Comparison of ENCODE assay signal across 8 mouse cellular contexts in genomic region chr4:141077681-141078509, GRCm38 (mm10). TPM values are rescaled to one million over a fixed set of nuclear protein-coding genes. Genes with fewer than 3 reads are reported as not detected.
DNase-seq lines count a peak whose midpoint lies in the region; ATAC-seq and TF ChIP-seq lines count a peak whose summit lies in the region.

Gene Necap2 (minus strand): TSS chr4:141078357.

- H3K4me1 ChIP-seq in E14TG2a.4 (replicated peaks; ENCODE audit: low read depth, low read length): peaks cover 37% of the 10 kb centered on the region
- H3K4me1 ChIP-seq in forebrain, embryonic 13.5 days: peaks cover 23% of the 10 kb centered on the region
- peaks cover 37% of the 10 kb centered on the region for H3K4me1 ChIP-seq in liver, postnatal 0 days (ENCODE audit: insufficient read depth)
- peaks cover 10% of the 10 kb centered on the region for H3K4me1 ChIP-seq in neural tube, embryonic 14.5 days (ENCODE audit: control insufficient read depth, insufficient read depth, low read length)

- TF ChIP-seq CTCF in E14TG2a.4 (conservative IDR thresholded peaks at IDR 0.05; ENCODE audit: low read length): peak; percentile 54
- TF ChIP-seq CTCF in liver, postnatal 0 days (IDR thresholded peaks at IDR 0.05; ENCODE audit: low read depth): peak; percentile 92

- peak within 1 kb of the TSS; percentile 100 for H3K4me3 ChIP-seq in E14TG2a.4 (replicated peaks; ENCODE audit: low read length)
- H3K4me3 ChIP-seq in forebrain, embryonic 13.5 days: peak within 1 kb of the TSS; percentile 94
- peak within 1 kb of the TSS; percentile 79 for H3K4me3 ChIP-seq in liver, postnatal 0 days (ENCODE audit: low read depth, low read length)
- peak within 1 kb of the TSS; percentile 98 for H3K4me3 ChIP-seq in neural tube, embryonic 14.5 days (ENCODE audit: low read depth, low read length)

- DNase-seq in c-Kit-positive CD71-positive TER-119-positive erythroid progenitor cells, embryonic 14.5 days (ENCODE audit: low spot score): peak; percentile 97
- DNase-seq in heart, postnatal 10 days: peak; percentile 96 to 98
- DNase-seq in large intestine, adult 2 months (ENCODE audit: low read depth, low spot score): peak; percentile 96
- DNase-seq in liver, postnatal 0 days: peak; percentile 96
- DNase-seq in testis, postnatal 10 days (ENCODE audit: low spot score): peak; percentile 97

- WGBS in forebrain, embryonic 13.5 days: under 1% methylated on average over 67 of the region's 67 CpGs
- under 1% methylated on average over 67 of the region's 67 CpGs for WGBS in large intestine, adult 2 months
- WGBS in liver, postnatal 0 days (ENCODE audit: insufficient replicate concordance): 1% methylated on average over 67 of the region's 67 CpGs
- WGBS in neural tube, embryonic 14.5 days: under 1% methylated on average over 67 of the region's 67 CpGs

- H3K9me3 ChIP-seq in E14TG2a.4 (ENCODE audit: low read length): no peaks in the 10 kb centered on the region
- no peaks in the 10 kb centered on the region for H3K9me3 ChIP-seq in forebrain, embryonic 13.5 days (replicated peaks)
- no peaks in the 10 kb centered on the region for H3K9me3 ChIP-seq in liver, postnatal 0 days (ENCODE audit: low read length)
- no peaks in the 10 kb centered on the region for H3K9me3 ChIP-seq in neural tube, embryonic 14.5 days (ENCODE audit: control insufficient read depth, low read length)

- no peak within 1 kb of the TSS for H3K27ac ChIP-seq in forebrain, embryonic 13.5 days
- peak within 1 kb of the TSS; percentile 88 for H3K27ac ChIP-seq in liver, postnatal 0 days (ENCODE audit: low read depth)
- peak within 1 kb of the TSS; percentile 70 for H3K27ac ChIP-seq in neural tube, embryonic 14.5 days (ENCODE audit: low read depth, low read length)

- no peaks in the 10 kb centered on the region for H3K27me3 ChIP-seq in E14TG2a.4 (ENCODE audit: insufficient read depth, low read length)
- H3K27me3 ChIP-seq in forebrain, embryonic 13.5 days: no peaks in the 10 kb centered on the region
- H3K27me3 ChIP-seq in liver, postnatal 0 days (ENCODE audit: insufficient read depth, low read length): no peaks in the 10 kb centered on the region
- no peaks in the 10 kb centered on the region for H3K27me3 ChIP-seq in neural tube, embryonic 14.5 days (ENCODE audit: control insufficient read depth, insufficient read depth, low read length)

- peak; percentile 75 for TF ChIP-seq EP300 in liver, postnatal 0 days (IDR thresholded peaks at IDR 0.05; ENCODE audit: low read depth)

- peak; percentile 95 for ATAC-seq in forebrain, embryonic 13.5 days
- ATAC-seq in liver, postnatal 0 days: peak; percentile 86
- ATAC-seq in neural tube, embryonic 14.5 days (ENCODE audit: low read depth): peak; percentile 95

- peak within 1 kb of the TSS; percentile 88 for H3K4me2 ChIP-seq in forebrain, embryonic 13.5 days
- H3K4me2 ChIP-seq in liver, postnatal 0 days (ENCODE audit: low read depth, low read length): peak within 1 kb of the TSS; percentile 95
- H3K4me2 ChIP-seq in neural tube, embryonic 14.5 days (ENCODE audit: low read depth, low read length): peak within 1 kb of the TSS; percentile 97

- peaks cover 30% of the 10 kb centered on the region for H3K36me3 ChIP-seq in E14TG2a.4 (ENCODE audit: insufficient read depth, low read length)
- peaks cover 21% of the 10 kb centered on the region for H3K36me3 ChIP-seq in forebrain, embryonic 13.5 days (ENCODE audit: poor library complexity, severe bottlenecking)
- H3K36me3 ChIP-seq in liver, postnatal 0 days (replicated peaks; ENCODE audit: insufficient read depth, low read length): peaks cover 9% of the 10 kb centered on the region
- no peaks in the 10 kb centered on the region for H3K36me3 ChIP-seq in neural tube, embryonic 14.5 days (ENCODE audit: control insufficient read depth, insufficient read depth, low read length)

- intact Hi-C loops in heart, postnatal 10 days (cut with DNase I): no loop called here

- H3K9ac ChIP-seq in forebrain, embryonic 13.5 days: peak within 1 kb of the TSS; percentile 90
- peak within 1 kb of the TSS; percentile 85 for H3K9ac ChIP-seq in liver, postnatal 0 days (replicated peaks)
- peak within 1 kb of the TSS; percentile 89 for H3K9ac ChIP-seq in neural tube, embryonic 14.5 days (replicated peaks; ENCODE audit: low read depth, low read length)

RNA-seq across cellular contexts. Expression of gene Necap2, which starts in this region (rescaled TPM):
- 44.9 and 48.0 TPM in 2 replicates for polyA plus RNA-seq in forebrain, embryonic 13.5 days (2015; fragmentation: Nextera tagmentation; extraction: Ambion mirVana)
- total RNA-seq in heart, postnatal 10 days (2021): 10 to 100 TPM; 33.3 to 34.3 TPM
- 60.9 and 72.4 TPM in 2 replicates for polyA plus RNA-seq in large intestine, adult 2 months (2012; rRNA removed)
- 47.1 and 53.0 TPM in 2 replicates for polyA plus RNA-seq in liver, postnatal 0 days (2015; fragmentation: Nextera tagmentation; extraction: Ambion mirVana)
- polyA plus RNA-seq in neural tube, embryonic 14.5 days (2014; fragmentation: Nextera tagmentation; extraction: Ambion mirVana): 37.0 and 49.9 TPM in 2 replicates
